Mouse (Mus musculus) forebrain, embryonic 16.5 days (tissue): ENCODE measurements at regions not wholly inside any gene's neighbourhood (a gene's known extent, or its start where the extent isn't known, plus 50 kb on each side); places are given as distances from the start of the nearest gene placed in this dataset.
"Not testable (repeated sequence)": the region's sequence is repeated elsewhere in the genome, so short reads cannot be mapped to it uniquely, and the experiment has no call there.

Experiments
- ATAC-seq: fragments of 200-750 bp; cut with Nextera tagmentation; 2 replicates; pipeline ENCODE4 v1.8.0; 2017; ENCODE audit warnings: mild to moderate bottlenecking, moderate library complexity
- H3K27ac ChIP-seq: fragments of 300-500 bp; sonication (generic); 2 replicates; pipeline ENCODE4 v1.5.1; 2014; ENCODE audit warnings: low read length, control low read depth
- H3K27me3 ChIP-seq: fragments of 300-500 bp; sonication (generic); replicated peaks from 2 replicates; pipeline ENCODE4 v1.6.1; 2014; ENCODE audit warnings: low read length; ENCODE audit not compliant: control insufficient read depth, insufficient read depth
- H3K36me3 ChIP-seq: fragments of 300-500 bp; sonication (generic); 2 replicates; pipeline ENCODE4 v1.6.1; 2014; ENCODE audit not compliant: control insufficient read depth, insufficient read depth
- H3K4me1 ChIP-seq: fragments of 300-500 bp; sonication (generic); replicated peaks from 2 replicates; pipeline ENCODE4 v1.6.1; 2014; ENCODE audit warnings: low read length; ENCODE audit not compliant: control insufficient read depth, insufficient read depth
- H3K4me2 ChIP-seq: fragments of 300-500 bp; sonication (generic); 2 replicates; pipeline ENCODE4 v1.6.1; 2014; ENCODE audit warnings: mild to moderate bottlenecking, low read length, control low read depth
- H3K4me3 ChIP-seq: fragments of 300-500 bp; sonication (generic); replicated peaks from 2 replicates; pipeline ENCODE4 v1.5.1; 2014; ENCODE audit warnings: mild to moderate bottlenecking, low read length, control low read depth
- H3K9ac ChIP-seq: fragments of 300-500 bp; sonication (generic); replicated peaks from 2 replicates; pipeline ENCODE4 v1.6.1; 2014; ENCODE audit warnings: low read depth, low read length, control low read depth
- H3K9me3 ChIP-seq: fragments of 300-500 bp; sonication (generic); 2 replicates; pipeline ENCODE4 v1.6.1; 2016; ENCODE audit warnings: low read length; ENCODE audit not compliant: control insufficient read depth
- WGBS: fragments of 180-500 bp; shearing (Covaris S2); extraction: QIAGEN DNeasy Blood & Tissue Kit; methylation state at CpG from one replicate; pipeline ENCODE4 v1.1.7; 2014; 5-methylcytosine and 5-hydroxymethylcytosine counted together

DNA sequence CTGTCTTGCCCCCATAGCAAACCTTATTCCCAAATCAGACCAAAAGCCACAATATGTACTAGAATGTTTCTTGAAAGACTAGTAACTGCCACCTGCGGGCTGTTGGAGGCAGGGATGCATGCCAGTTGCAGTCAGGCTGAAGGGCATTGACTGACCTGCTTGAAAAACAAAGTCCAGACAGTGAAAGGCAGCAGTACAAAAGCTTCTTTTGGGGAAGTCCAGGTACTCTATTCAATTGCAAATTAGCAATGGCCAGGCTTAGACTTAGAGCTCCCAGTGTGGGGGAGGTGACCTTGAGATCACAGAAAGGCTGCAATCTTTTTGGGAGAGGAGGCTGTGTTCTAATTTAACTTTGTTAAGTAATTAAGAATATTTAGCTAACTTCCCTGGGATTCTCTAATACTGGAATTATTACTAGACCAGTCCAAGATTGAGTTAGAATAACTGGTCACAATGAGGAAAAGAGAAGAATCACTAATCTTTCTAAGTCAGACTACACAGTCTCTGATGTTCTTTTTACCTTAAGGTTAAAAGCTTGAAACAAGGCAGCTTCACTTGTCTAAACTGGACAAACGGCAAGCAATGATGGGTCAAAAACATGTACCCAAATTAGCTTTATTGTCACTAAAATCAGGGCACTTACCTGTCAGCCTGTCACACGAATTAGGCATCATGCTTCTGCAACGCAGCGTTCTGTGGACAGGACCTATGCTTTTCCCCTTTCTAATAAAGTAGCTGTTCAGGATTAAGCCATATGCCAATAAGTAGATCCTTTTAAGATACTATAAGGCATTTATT lies 170.9 kb downstream of the Car2 start:
- H3K4me3 ChIP-seq, H3K9me3 ChIP-seq, H3K27me3 ChIP-seq, ATAC-seq, H3K9ac ChIP-seq, H3K27ac ChIP-seq, H3K4me2 ChIP-seq, H3K36me3 ChIP-seq, H3K4me1 ChIP-seq: not testable (repeated sequence)
- WGBS, result 73% methylated on average over 5 of the region's 5 CpGs

DNA sequence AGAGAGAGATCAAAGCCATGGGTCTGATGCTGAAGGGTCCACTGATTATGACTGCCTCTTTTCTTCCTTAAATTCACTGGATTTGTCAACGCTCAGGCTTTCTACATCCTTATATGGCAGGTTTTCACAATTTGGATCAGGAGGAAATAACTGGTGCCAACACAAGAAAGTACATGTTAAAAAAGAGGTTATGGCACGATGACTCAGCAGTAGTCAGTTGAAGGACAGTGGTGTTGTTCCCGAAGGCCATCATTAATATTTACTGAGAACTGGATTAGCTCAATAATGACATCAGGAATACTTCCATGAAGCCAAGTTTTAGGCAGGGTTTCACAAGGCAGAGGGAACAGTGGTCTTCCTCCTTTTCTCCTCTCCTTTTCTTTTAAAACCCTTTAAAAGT lies 179.6 kb downstream of the Car2 start:
- H3K4me2 ChIP-seq, result no peak overlapping the region
- H3K36me3 ChIP-seq, result no peaks in the 10 kb centered on the region
- ATAC-seq, result no peak
- no peak overlapping the region for H3K27ac ChIP-seq
- H3K27me3 ChIP-seq, result no peaks in the 10 kb centered on the region
- no peak overlapping the region for H3K4me3 ChIP-seq
- no peak overlapping the region for H3K9ac ChIP-seq
- no peaks in the 10 kb centered on the region for H3K9me3 ChIP-seq
- no peaks in the 10 kb centered on the region for H3K4me1 ChIP-seq
- 88% methylated on average over 3 of the region's 3 CpGs for WGBS

DNA sequence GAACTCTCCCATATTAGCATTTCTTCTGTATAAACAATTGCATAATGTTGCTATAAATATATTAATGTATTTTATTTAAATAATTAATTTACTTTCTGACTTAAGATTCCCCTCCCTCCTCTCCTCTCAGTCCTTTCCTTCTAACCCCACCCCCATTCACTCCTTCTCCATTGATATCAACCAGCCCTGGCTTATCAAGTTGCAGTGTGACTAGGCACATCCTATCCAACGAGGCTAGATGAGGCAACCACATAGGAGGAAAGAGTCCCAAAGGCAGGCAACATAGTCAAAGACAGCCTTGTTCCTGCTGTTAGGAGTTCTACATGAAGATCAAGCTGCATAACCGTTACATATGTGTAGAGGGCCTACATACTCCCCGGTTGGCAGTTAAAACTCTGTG lies 182.2 kb downstream of the Car2 start:
- Histone ChIP-seq H3K4me3 (no peak overlapping the region), H3K4me2 (no peak overlapping the region), H3K9ac (no peak overlapping the region), H3K4me1 (no peaks in the 10 kb centered on the region), H3K27me3 (no peaks in the 10 kb centered on the region), H3K9me3 (no peaks in the 10 kb centered on the region), H3K36me3 (no peaks in the 10 kb centered on the region), H3K27ac (no peak overlapping the region)
- ATAC-seq, result no peak
- WGBS, result 77% methylated on average over 3 of the region's 3 CpGs

DNA sequence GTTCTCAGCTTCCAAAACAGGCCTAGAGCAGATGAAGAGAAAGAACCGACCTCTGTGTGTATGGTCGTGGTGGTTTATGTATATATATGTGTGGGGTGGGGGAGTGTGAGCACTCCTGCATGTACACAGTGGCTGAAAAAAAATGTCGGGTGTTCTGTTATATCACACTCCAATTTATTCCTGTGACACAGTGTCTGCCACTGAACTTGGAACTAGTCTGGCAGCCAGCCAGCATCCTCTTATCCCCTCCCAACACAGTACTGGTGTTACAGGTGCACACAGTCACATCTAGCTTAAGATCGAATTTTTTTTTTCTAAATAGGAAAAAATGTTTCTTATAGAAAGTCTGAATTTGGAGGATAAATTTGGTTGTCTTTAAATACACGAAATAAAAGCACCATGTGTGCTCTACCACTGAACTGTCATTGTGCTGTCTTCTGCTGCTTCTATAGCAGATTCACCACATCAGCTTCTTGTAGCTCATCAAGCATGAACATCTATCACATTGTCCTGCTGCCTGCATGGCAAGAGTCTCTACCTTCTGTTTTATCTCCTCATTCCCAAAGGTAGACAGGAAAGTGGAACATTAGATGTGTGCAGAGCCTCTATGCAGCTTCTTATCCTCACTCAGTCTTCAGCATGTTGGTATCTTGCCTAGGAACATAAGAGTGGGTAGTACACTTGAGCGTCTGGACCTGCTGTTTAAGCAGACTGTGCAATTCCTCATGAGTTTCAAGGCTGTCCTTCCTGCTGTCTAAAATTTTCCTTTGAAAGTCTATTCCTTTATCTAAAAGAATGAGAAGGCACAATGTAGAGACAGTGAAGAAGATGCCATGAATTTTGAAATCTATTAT lies 185.2 kb downstream of the Car2 start:
- no peak overlapping the region for H3K9ac ChIP-seq
- H3K9me3 ChIP-seq, result no peaks in the 10 kb centered on the region
- WGBS, result 83% methylated on average over 6 of the region's 6 CpGs
- no peak overlapping the region for H3K4me2 ChIP-seq
- H3K27ac ChIP-seq, result no peak overlapping the region
- H3K27me3 ChIP-seq, result no peaks in the 10 kb centered on the region
- ATAC-seq, result no peak
- no peak overlapping the region for H3K4me3 ChIP-seq
- no peaks in the 10 kb centered on the region for H3K4me1 ChIP-seq
- H3K36me3 ChIP-seq, result no peaks in the 10 kb centered on the region

DNA sequence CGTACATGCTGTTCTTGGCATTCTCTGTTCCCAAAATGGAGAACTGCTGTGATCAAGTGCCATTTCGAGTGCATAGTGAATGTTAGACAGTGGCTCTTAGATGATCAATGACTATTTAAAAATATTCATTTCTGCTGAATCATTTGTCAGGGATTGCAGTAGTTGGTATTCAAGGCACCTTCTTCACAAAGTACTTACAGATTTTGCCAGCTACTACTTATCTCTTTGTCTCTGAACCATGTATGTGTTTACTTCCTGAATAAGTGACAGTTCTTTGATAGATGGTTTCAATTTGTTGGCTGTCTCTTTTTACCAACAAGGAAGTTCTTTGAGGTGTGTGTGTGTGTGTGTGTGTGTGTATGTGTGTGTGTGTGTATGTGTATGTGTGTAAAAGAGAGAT lies 187.3 kb downstream of the Car2 start:
- no peak overlapping the region for H3K9ac ChIP-seq
- H3K9me3 ChIP-seq, result no peaks in the 10 kb centered on the region
- no peak for ATAC-seq
- H3K36me3 ChIP-seq, result no peaks in the 10 kb centered on the region
- no peak overlapping the region for H3K4me3 ChIP-seq
- H3K27ac ChIP-seq, result no peak overlapping the region
- WGBS, result 75% methylated on average over 2 of the region's 2 CpGs
- H3K4me2 ChIP-seq, result no peak overlapping the region
- no peaks in the 10 kb centered on the region for H3K27me3 ChIP-seq
- no peaks in the 10 kb centered on the region for H3K4me1 ChIP-seq

DNA sequence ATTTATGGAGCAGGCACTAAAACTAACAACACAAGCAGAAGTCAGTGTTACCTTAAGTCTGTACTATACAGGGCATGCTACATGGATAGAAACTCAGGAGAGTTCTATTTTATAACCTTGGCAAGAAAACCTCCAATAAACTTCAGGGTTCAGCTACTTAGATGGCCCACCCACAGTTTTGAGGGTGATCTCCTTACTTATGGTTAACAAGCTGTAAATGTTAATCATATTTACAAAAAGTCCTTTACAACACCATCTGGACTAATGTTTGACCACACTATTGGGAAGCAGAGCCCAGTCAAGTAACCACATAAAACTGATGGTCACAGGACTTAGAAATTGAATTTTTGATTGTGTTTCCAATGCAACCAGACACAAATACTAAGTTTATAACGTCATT lies 187.8 kb downstream of the Car2 start:
- no peak for ATAC-seq
- H3K27ac ChIP-seq, result no peak overlapping the region

DNA sequence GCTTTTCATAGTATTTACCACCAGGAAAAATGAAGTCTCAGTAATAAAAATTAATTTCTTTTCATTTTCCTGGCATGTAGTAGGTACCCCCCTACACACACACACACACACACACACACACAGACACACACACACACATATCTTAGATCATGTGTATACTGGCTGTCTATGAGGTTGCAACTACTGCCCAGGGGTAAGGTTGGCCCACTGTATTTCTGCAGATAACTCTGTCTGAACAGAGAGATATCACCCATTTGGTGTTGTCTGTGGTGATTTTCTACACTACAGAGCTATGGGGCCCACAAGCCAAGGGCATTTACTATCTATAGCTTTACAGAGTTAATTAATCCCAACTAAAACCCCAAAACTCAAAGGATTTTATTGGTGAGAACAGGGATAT lies 188.9 kb downstream of the Car2 start:
- H3K4me2 ChIP-seq, result no peak overlapping the region
- no peaks in the 10 kb centered on the region for H3K36me3 ChIP-seq
- no peak for ATAC-seq
- no peaks in the 10 kb centered on the region for H3K27me3 ChIP-seq
- no peak overlapping the region for H3K27ac ChIP-seq
- H3K9me3 ChIP-seq, result no peaks in the 10 kb centered on the region
- H3K9ac ChIP-seq, result no peak overlapping the region
- no peaks in the 10 kb centered on the region for H3K4me1 ChIP-seq
- no peak overlapping the region for H3K4me3 ChIP-seq

More for the DNA sequence above, 187.8 kb downstream of the Car2 start:
- Histone ChIP-seq H3K9me3 (no peaks in the 10 kb centered on the region), H3K4me3 (no peak overlapping the region), H3K9ac (no peak overlapping the region), H3K36me3 (no peaks in the 10 kb centered on the region), H3K4me1 (no peaks in the 10 kb centered on the region), H3K4me2 (no peak overlapping the region), H3K27me3 (no peaks in the 10 kb centered on the region)
- WGBS, result 67% methylated on average over 1 of the region's 1 CpGs

DNA sequence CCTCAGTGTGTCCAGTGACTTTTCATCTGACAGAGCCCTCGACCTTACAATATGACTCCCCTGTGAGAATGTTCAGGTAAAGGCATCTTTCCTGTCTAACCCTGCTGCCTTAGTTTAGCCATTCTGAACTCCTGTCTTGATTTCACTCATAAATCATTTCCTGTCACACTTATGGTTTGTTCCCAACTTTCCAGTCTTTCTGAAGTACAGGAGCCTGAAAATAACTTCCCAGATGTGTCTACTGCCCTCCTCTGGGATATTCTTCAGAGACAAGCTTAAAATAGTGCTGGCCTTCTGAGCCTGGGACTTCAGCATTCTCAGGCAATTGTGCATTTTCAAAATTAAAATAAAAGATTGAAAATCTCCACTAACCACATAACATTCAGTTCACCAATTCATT lies 204.1 kb downstream of the Car2 start:
- no peaks in the 10 kb centered on the region for H3K27me3 ChIP-seq
- H3K36me3 ChIP-seq, result no peaks in the 10 kb centered on the region
- H3K9me3 ChIP-seq, result no peaks in the 10 kb centered on the region
- no peaks in the 10 kb centered on the region for H3K4me1 ChIP-seq
- no peak overlapping the region for H3K27ac ChIP-seq
- no peak overlapping the region for H3K4me3 ChIP-seq
- no peak for ATAC-seq
- H3K9ac ChIP-seq, result no peak overlapping the region
- WGBS, result 68% methylated on average over 1 of the region's 1 CpGs
- H3K4me2 ChIP-seq, result no peak overlapping the region

DNA sequence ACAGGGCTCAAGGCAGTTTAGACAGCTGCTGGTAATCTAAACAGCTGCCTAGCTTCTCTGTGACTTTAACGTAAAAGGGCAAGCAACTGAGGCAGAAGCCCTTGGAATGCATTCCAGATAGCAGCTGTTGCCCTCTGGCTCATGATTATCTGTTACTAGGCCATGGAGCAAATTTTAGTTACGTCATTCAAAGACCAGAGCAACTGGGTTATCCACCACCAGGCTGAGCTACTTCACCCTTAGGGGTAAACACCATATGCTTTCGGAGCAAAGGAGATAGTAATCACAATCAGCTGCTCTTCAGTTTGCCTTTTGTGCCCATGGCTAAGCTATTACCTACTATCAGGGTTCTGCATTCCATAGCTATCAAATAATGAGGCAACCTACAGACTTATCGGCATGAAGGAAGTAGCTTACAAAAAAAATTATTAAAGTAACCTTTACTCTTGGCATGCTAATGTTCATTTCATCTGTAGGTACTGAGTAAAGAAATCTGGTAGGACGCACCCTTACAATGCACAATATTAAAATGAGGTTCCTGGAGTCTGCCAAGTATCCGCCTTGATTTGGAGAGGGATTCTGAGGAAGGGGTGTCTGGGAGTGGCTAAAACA lies 212.2 kb downstream of the Car2 start:
- Histone ChIP-seq H3K4me2 (no peak overlapping the region), H3K9ac (no peak overlapping the region), H3K36me3 (no peaks in the 10 kb centered on the region), H3K4me1 (no peaks in the 10 kb centered on the region), H3K27ac (no peak overlapping the region), H3K9me3 (no peaks in the 10 kb centered on the region), H3K27me3 (no peaks in the 10 kb centered on the region), H3K4me3 (no peak overlapping the region)
- 81% methylated on average over 6 of the region's 6 CpGs for WGBS
- no peak for ATAC-seq
